ENCODE assay signal across 8 mouse cellular contexts in the genomic region with DNA sequence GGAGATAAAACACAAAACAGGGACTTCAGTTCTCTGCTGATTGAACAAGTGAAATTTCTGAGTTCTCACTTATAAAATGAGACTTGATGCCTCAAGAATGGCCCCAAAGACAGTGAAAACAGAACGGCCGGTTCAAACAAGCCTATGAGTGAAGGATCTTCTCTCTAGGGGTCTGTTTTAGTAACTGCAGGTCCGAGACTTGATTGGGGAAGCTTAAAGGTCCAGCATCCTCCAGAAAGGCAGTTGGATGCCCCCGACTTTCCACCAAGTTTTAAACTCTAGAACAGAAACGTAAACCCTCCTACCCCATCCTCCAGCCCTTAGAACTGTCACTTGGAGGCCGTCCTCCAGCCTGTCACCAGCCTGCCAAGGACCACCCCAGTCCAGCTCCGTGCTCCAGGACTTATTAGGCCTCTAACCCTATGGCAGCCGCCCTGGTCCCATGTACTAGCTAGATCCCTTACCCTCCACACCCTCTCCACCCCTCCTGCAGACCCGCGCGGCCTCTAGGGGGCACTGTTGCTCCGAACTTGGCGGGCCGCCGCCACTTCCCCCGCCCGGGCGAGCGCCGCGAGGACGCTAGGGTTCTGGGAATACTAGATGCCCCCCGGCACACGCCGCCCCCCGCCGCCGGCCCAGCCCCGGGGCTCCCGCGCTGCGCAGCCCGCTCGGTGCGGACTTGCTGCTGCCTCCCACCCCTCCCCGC. TPM values are rescaled to one million over a fixed set of nuclear protein-coding genes. Genes with fewer than 3 reads are reported as not detected.
DNase-seq lines count a peak whose midpoint lies in the region; ATAC-seq and TF ChIP-seq lines count a peak whose summit lies in the region.

No protein-coding gene starts in this region.

- peaks cover 68% of the 10 kb centered on the region for H3K4me1 ChIP-seq in G1E (ENCODE audit: insufficient read depth, low read depth, low read length)
- peaks cover 44% of the 10 kb centered on the region for H3K4me1 ChIP-seq in forebrain, embryonic 16.5 days (replicated peaks; ENCODE audit: control insufficient read depth, insufficient read depth, low read length)
- peaks cover 31% of the 10 kb centered on the region for H3K4me1 ChIP-seq in lung, embryonic 14.5 days (ENCODE audit: insufficient read depth)

- peak overlapping the region; percentile 94 for H3K4me2 ChIP-seq in forebrain, embryonic 16.5 days (ENCODE audit: low read length)
- peak overlapping the region; percentile 100 for H3K4me2 ChIP-seq in lung, embryonic 14.5 days

- WGBS in forebrain, embryonic 16.5 days: 1% methylated on average over 33 of the region's 36 CpGs
- 1% methylated on average over 36 of the region's 36 CpGs for WGBS in lung, embryonic 14.5 days

- no peaks in the 10 kb centered on the region for H3K9me3 ChIP-seq in G1E (replicated peaks)
- H3K9me3 ChIP-seq in forebrain, embryonic 16.5 days (ENCODE audit: control insufficient read depth, low read length): no peaks in the 10 kb centered on the region
- no peaks in the 10 kb centered on the region for H3K9me3 ChIP-seq in lung, embryonic 14.5 days (ENCODE audit: low read depth, low read length)

- peak overlapping the region; percentile 94 for H3K27ac ChIP-seq in forebrain, embryonic 16.5 days (ENCODE audit: low read length)
- H3K27ac ChIP-seq in lung, embryonic 14.5 days (ENCODE audit: low read depth): peak overlapping the region; percentile 99

- peak; percentile 49 for ATAC-seq in G1E (ENCODE audit: extremely low read depth, insufficient number of reproducible peaks, low FRiP score, poor library complexity, severe bottlenecking)
- peak; percentile 84 for ATAC-seq in forebrain, embryonic 16.5 days
- ATAC-seq in lung, embryonic 14.5 days (ENCODE audit: insufficient read depth): peak; percentile 89
- peak; percentile 80 for ATAC-seq in neutrophil, adult 5-6 weeks (ENCODE audit: extremely low read depth, insufficient number of reproducible peaks, low FRiP score, poor library complexity, severe bottlenecking)

- peaks cover 27% of the 10 kb centered on the region for H3K27me3 ChIP-seq in G1E (ENCODE audit: insufficient read depth, low read length)
- H3K27me3 ChIP-seq in forebrain, embryonic 16.5 days (replicated peaks; ENCODE audit: control insufficient read depth, insufficient read depth, low read length): no peaks in the 10 kb centered on the region
- H3K27me3 ChIP-seq in lung, embryonic 14.5 days (ENCODE audit: insufficient read depth, low read length): no peaks in the 10 kb centered on the region

- intact Hi-C loops in heart, postnatal 36 days (cut with DNase I): loop anchor here (1.0 to 2.0 kb wide), 4 partner anchors 150 to 324 kb away; partner anchors contain the start of genes Cyb5rl and Mrpl37

- peak overlapping the region; percentile 76 for H3K4me3 ChIP-seq in G1E (ENCODE audit: low read depth, low read length)
- peak overlapping the region; percentile 57 for H3K4me3 ChIP-seq in forebrain, embryonic 16.5 days (replicated peaks; ENCODE audit: low read length)
- H3K4me3 ChIP-seq in lung, embryonic 14.5 days (ENCODE audit: low read depth, low read length): peak overlapping the region; percentile 49

- peak; percentile 62; the same call in 1 of the 2 replicates for TF ChIP-seq CTCF in G1E (IDR thresholded peaks at IDR 0.05; ENCODE audit: low read depth, low read length)
- TF ChIP-seq CTCF in lung, embryonic 14.5 days (IDR thresholded peaks at IDR 0.05; ENCODE audit: low read depth): peak; percentile 91

- DNase-seq in G1E (ENCODE audit: low spot score): peak; percentile 96
- peak; percentile 94 for DNase-seq in cerebellum, adult 11-12 months
- peak; percentile 100 for DNase-seq in heart, postnatal 36 days
- peak; percentile 88 to 92 for DNase-seq in layer of hippocampus, adult 8-10 months (ENCODE audit: low spot score in 2 of 2)
- DNase-seq in lung, embryonic 14.5 days: peak; percentile 97
- peak; percentile 92 for DNase-seq in thymus, adult 18-20 months

- H3K36me3 ChIP-seq in G1E (replicated peaks): no peaks in the 10 kb centered on the region
- no peaks in the 10 kb centered on the region for H3K36me3 ChIP-seq in forebrain, embryonic 16.5 days (ENCODE audit: control insufficient read depth, insufficient read depth)
- no peaks in the 10 kb centered on the region for H3K36me3 ChIP-seq in lung, embryonic 14.5 days (ENCODE audit: insufficient read depth)

- H3K9ac ChIP-seq in forebrain, embryonic 16.5 days (replicated peaks; ENCODE audit: low read depth, low read length): peak overlapping the region; percentile 82
- peak overlapping the region; percentile 73 for H3K9ac ChIP-seq in lung, embryonic 14.5 days

RNA-seq across cellular contexts. Expression of gene Acot11, which starts 33.9 kb away (rescaled TPM):
- total RNA-seq in G1E (2014; fragmentation: Nextera tagmentation): not detected in 2 replicates
- 0.11 and 0.52 TPM in 2 replicates for total RNA-seq in G1E (2017)
- polyA plus RNA-seq in G1E (2012): 0.02 and 0.03 TPM in 2 replicates
- 1.1 and 1.5 TPM in 2 replicates for polyA plus RNA-seq in forebrain, embryonic 16.5 days (2015; fragmentation: Nextera tagmentation; extraction: Ambion mirVana)
- total RNA-seq in heart, postnatal 36 days (2021): 10 to 100 TPM; 34.3 to 39.8 TPM
- 10 to 100 TPM; 34.4 to 52.4 (median 49.7) TPM for total RNA-seq in layer of hippocampus, adult 8-10 months (2022)
- polyA plus RNA-seq in lung, embryonic 14.5 days (2014; fragmentation: Nextera tagmentation; extraction: Ambion mirVana): 0.84 and 1.1 TPM in 2 replicates
- total RNA-seq in neutrophil, adult 5-6 weeks (2017): 2.4 and 2.5 TPM in 2 replicates

Comparison
In these comparisons a context has a peak if more than half of its experiments do, and no peak if none do; other contexts are left out.
1. Peak in every context shown above with its lines: DNase-seq, ATAC-seq, H3K4me3 ChIP-seq and H3K27ac ChIP-seq.
2. RNA of gene Acot11, which starts 33.9 kb away (total RNA-seq): 34.4 to 52.4 TPM in layer of hippocampus, adult 8-10 months and 34.3 to 39.8 TPM in heart, postnatal 36 days; 2.4 to 2.5 TPM in neutrophil, adult 5-6 weeks and 0.11 to 0.52 TPM in G1E; every median in the first group is over 10 times any median in the second.